ENCODE assay signal across 16 mouse cellular contexts in genomic region chr10:80670531-80670930, GRCm38 (mm10). TPM values are rescaled to one million over a fixed set of nuclear protein-coding genes. Genes with fewer than 3 reads are reported as not detected.
DNase-seq lines count a peak whose midpoint lies in the region; ATAC-seq and TF ChIP-seq lines count a peak whose summit lies in the region.
"Had no signal": no experiment of that assay in that cellular context is flagged by ENCODE, and none has a peak within 500 bp of the region (broad histone marks: within the 10 kb centered on the region; RNA-seq: fewer than 3 reads in every experiment).

No protein-coding gene starts in this region.

- no peaks in the 10 kb centered on the region for H3K9me3 ChIP-seq in intestine, embryonic 16.5 days (ENCODE audit: control insufficient read depth, low read length)
- no peaks in the 10 kb centered on the region for H3K9me3 ChIP-seq in intestine, postnatal 0 days (ENCODE audit: control insufficient read depth)
- H3K9me3 ChIP-seq in midbrain, embryonic 16.5 days (replicated peaks; ENCODE audit: control insufficient read depth, low read length, poor library complexity, severe bottlenecking), result no peaks in the 10 kb centered on the region
- no peaks in the 10 kb centered on the region for H3K9me3 ChIP-seq in midbrain, embryonic 15.5 days
- H3K9me3 ChIP-seq: embryonic facial prominence, embryonic 12.5 days; intestine, embryonic 15.5 days; limb, embryonic 12.5 days had no signal

- peak overlapping the region; percentile 24; the same call in 1 of the 2 replicates for H3K9ac ChIP-seq in intestine, embryonic 16.5 days (ENCODE audit: low read depth, low read length)
- no peak overlapping the region for H3K9ac ChIP-seq in intestine, postnatal 0 days (ENCODE audit: low read depth, low read length)
- H3K9ac ChIP-seq in midbrain, embryonic 16.5 days (ENCODE audit: low read depth, low read length), result 0 out of 2 replicates have a peak overlapping the region, but pooled peaks have one; percentile 26
- H3K9ac ChIP-seq in midbrain, embryonic 15.5 days, result no peak overlapping the region
- H3K9ac ChIP-seq: forebrain, postnatal 0 days; hindbrain, embryonic 14.5 days; intestine, embryonic 15.5 days; limb, embryonic 12.5 days had no signal

- peak; percentile 51 for DNase-seq in adrenal gland, postnatal 10 days
- DNase-seq in adrenal gland, postnatal 36 days, result no peak
- DNase-seq in gastrocnemius, adult 2 months, result peak; percentile 45
- no peak for DNase-seq in gastrocnemius, postnatal 10 days
- DNase-seq: forebrain, postnatal 0 days had no signal

- H3K4me3 ChIP-seq in gastrocnemius, adult 2 months, result peak overlapping the region; percentile 98
- no peak overlapping the region for H3K4me3 ChIP-seq in intestine, embryonic 16.5 days (ENCODE audit: low read length)
- no peak overlapping the region for H3K4me3 ChIP-seq in intestine, postnatal 0 days (ENCODE audit: low read depth, low read length)
- no peak overlapping the region for H3K4me3 ChIP-seq in midbrain, embryonic 16.5 days (ENCODE audit: low read depth, low read length)
- no peak overlapping the region for H3K4me3 ChIP-seq in midbrain, embryonic 15.5 days
- H3K4me3 ChIP-seq: embryonic facial prominence, embryonic 12.5 days; intestine, embryonic 15.5 days; limb, embryonic 12.5 days had no signal

- no peak for ATAC-seq in intestine, embryonic 16.5 days
- ATAC-seq in intestine, postnatal 0 days, result no peak
- no peak for ATAC-seq in midbrain, embryonic 16.5 days
- no peak for ATAC-seq in midbrain, embryonic 15.5 days (replicated peaks)
- ATAC-seq: activated CD4-positive, CD25-positive, alpha-beta regulatory T cell, adult 4 months; forebrain, postnatal 0 days; intestine, embryonic 15.5 days had no signal

- WGBS in intestine, embryonic 16.5 days, result 89% methylated on average over 2 of the region's 2 CpGs
- WGBS in intestine, postnatal 0 days, result 93% methylated on average over 2 of the region's 2 CpGs
- WGBS in midbrain, embryonic 16.5 days, result 87% methylated on average over 2 of the region's 2 CpGs
- WGBS in midbrain, embryonic 15.5 days, result 95% methylated on average over 2 of the region's 2 CpGs

- H3K36me3 ChIP-seq in intestine, embryonic 16.5 days (ENCODE audit: control insufficient read depth, insufficient read depth, low read length), result peaks cover 46% of the 10 kb centered on the region
- H3K36me3 ChIP-seq in intestine, postnatal 0 days (ENCODE audit: control insufficient read depth, insufficient read depth), result peaks cover 69% of the 10 kb centered on the region
- H3K36me3 ChIP-seq in midbrain, embryonic 16.5 days (ENCODE audit: control insufficient read depth, insufficient read depth, low read length), result peaks cover 45% of the 10 kb centered on the region
- H3K36me3 ChIP-seq in midbrain, embryonic 15.5 days (replicated peaks), result peaks cover 40% of the 10 kb centered on the region

- peak overlapping the region; percentile 99 for H3K27ac ChIP-seq in gastrocnemius, adult 2 months
- H3K27ac ChIP-seq in intestine, embryonic 16.5 days (ENCODE audit: low read length), result no peak overlapping the region
- H3K27ac ChIP-seq in intestine, postnatal 0 days (ENCODE audit: low read depth, low read length), result no peak overlapping the region
- no peak overlapping the region for H3K27ac ChIP-seq in midbrain, embryonic 16.5 days (ENCODE audit: low read length)
- H3K27ac ChIP-seq in midbrain, embryonic 15.5 days, result no peak overlapping the region
- H3K27ac ChIP-seq: embryonic facial prominence, embryonic 12.5 days; hindbrain, embryonic 14.5 days; intestine, embryonic 15.5 days; limb, embryonic 12.5 days had no signal

- no peaks in the 10 kb centered on the region for H3K27me3 ChIP-seq in intestine, embryonic 16.5 days (replicated peaks; ENCODE audit: control insufficient read depth, insufficient read depth, low read length)
- H3K27me3 ChIP-seq in intestine, postnatal 0 days (replicated peaks; ENCODE audit: control insufficient read depth, insufficient read depth, low read length), result no peaks in the 10 kb centered on the region
- no peaks in the 10 kb centered on the region for H3K27me3 ChIP-seq in midbrain, embryonic 16.5 days (ENCODE audit: control insufficient read depth, insufficient read depth, low read depth, low read length)
- no peaks in the 10 kb centered on the region for H3K27me3 ChIP-seq in midbrain, embryonic 15.5 days (replicated peaks)
- H3K27me3 ChIP-seq: embryonic facial prominence, embryonic 12.5 days; intestine, embryonic 15.5 days; limb, embryonic 12.5 days had no signal

- peaks cover 41% of the 10 kb centered on the region for H3K4me1 ChIP-seq in intestine, embryonic 16.5 days (ENCODE audit: control insufficient read depth, insufficient read depth, low read length)
- peaks cover 15% of the 10 kb centered on the region for H3K4me1 ChIP-seq in intestine, postnatal 0 days (replicated peaks; ENCODE audit: control insufficient read depth, insufficient read depth, low read length)
- H3K4me1 ChIP-seq in midbrain, embryonic 16.5 days (ENCODE audit: control insufficient read depth, insufficient read depth, low read length), result peaks cover 27% of the 10 kb centered on the region
- H3K4me1 ChIP-seq in midbrain, embryonic 15.5 days, result peaks cover 36% of the 10 kb centered on the region

- no peak for TF ChIP-seq CTCF in gastrocnemius, adult 2 months (IDR thresholded peaks at IDR 0.05)
- no peak for TF ChIP-seq CTCF in intestine, postnatal 0 days (IDR thresholded peaks at IDR 0.05; ENCODE audit: low read depth)

- intact Hi-C loops in gastrocnemius, adult 2 months (cut with DNase I), result no loop called here

- no peak overlapping the region for H3K4me2 ChIP-seq in intestine, embryonic 16.5 days (ENCODE audit: low read depth, low read length)
- H3K4me2 ChIP-seq in intestine, postnatal 0 days (replicated peaks; ENCODE audit: low read depth), result no peak overlapping the region
- no peak overlapping the region for H3K4me2 ChIP-seq in midbrain, embryonic 16.5 days (ENCODE audit: low read length)
- H3K4me2 ChIP-seq in midbrain, embryonic 15.5 days, result no peak overlapping the region
- H3K4me2 ChIP-seq: embryonic facial prominence, embryonic 12.5 days; heart, embryonic 11.5 days; hindbrain, embryonic 14.5 days; intestine, embryonic 15.5 days; limb, embryonic 12.5 days; midbrain, embryonic 11.5 days had no signal

RNA-seq across cellular contexts. Expression of gene Mknk2, which starts 7.4 kb away (rescaled TPM):
- 100 to 1,000 TPM; 249 to 298 TPM for total RNA-seq in adrenal gland, postnatal 10 days (2021)
- total RNA-seq in adrenal gland, postnatal 36 days (2021), result 100 to 1,000 TPM; 178 to 198 TPM
- 100 to 1,000 TPM; 253 TPM for total RNA-seq in gastrocnemius, adult 2 months (2021)
- total RNA-seq in gastrocnemius, postnatal 10 days (2021), result 100 to 1,000 TPM; 142 to 160 TPM
- 18.3 and 49.9 TPM in 2 replicates for polyA plus RNA-seq in intestine, embryonic 16.5 days (2015; fragmentation: Nextera tagmentation; extraction: Ambion mirVana)
- polyA plus RNA-seq in intestine, postnatal 0 days (2015; fragmentation: Nextera tagmentation; extraction: Ambion mirVana), result 38.4 and 38.6 TPM in 2 replicates
- polyA plus RNA-seq in midbrain, embryonic 16.5 days (2015; fragmentation: Nextera tagmentation; extraction: Ambion mirVana), result 43.7 and 49.1 TPM in 2 replicates
- polyA plus RNA-seq in midbrain, embryonic 15.5 days (2015; fragmentation: Nextera tagmentation; extraction: Ambion mirVana), result 61.5 and 66.6 TPM in 2 replicates

RNA-seq across cellular contexts. Expression of gene Btbd2, which starts 13.7 kb away (rescaled TPM):
- total RNA-seq in adrenal gland, postnatal 10 days (2021), result 10 to 100 TPM; 50.4 to 65.3 TPM
- 10 to 100 TPM; 61.7 to 71.2 TPM for total RNA-seq in adrenal gland, postnatal 36 days (2021)
- 10 to 100 TPM; 34.7 to 40.0 TPM for total RNA-seq in gastrocnemius, adult 2 months (2021)
- 10 to 100 TPM; 39.9 to 40.3 TPM for total RNA-seq in gastrocnemius, postnatal 10 days (2021)
- polyA plus RNA-seq in intestine, embryonic 16.5 days (2015; fragmentation: Nextera tagmentation; extraction: Ambion mirVana), result 9.2 and 10.6 TPM in 2 replicates
- 21.5 and 23.5 TPM in 2 replicates for polyA plus RNA-seq in intestine, postnatal 0 days (2015; fragmentation: Nextera tagmentation; extraction: Ambion mirVana)
- 71.8 and 73.5 TPM in 2 replicates for polyA plus RNA-seq in midbrain, embryonic 16.5 days (2015; fragmentation: Nextera tagmentation; extraction: Ambion mirVana)
- polyA plus RNA-seq in midbrain, embryonic 15.5 days (2015; fragmentation: Nextera tagmentation; extraction: Ambion mirVana), result 85.9 and 90.4 TPM in 2 replicates

RNA-seq across cellular contexts. Expression of gene Mob3a, which starts 31.2 kb away (rescaled TPM):
- total RNA-seq in adrenal gland, postnatal 10 days (2021), result 10 to 100 TPM; 17.7 to 20.1 TPM
- 10 to 100 TPM; 19.4 to 20.1 TPM for total RNA-seq in adrenal gland, postnatal 36 days (2021)
- total RNA-seq in gastrocnemius, adult 2 months (2021), result 1 to 10 TPM; 4.9 to 5.5 TPM
- 10 to 100 TPM in 1 of 2 experiments, 1 to 10 TPM in 1; 8.6 to 13.1 TPM for total RNA-seq in gastrocnemius, postnatal 10 days (2021)
- polyA plus RNA-seq in intestine, embryonic 16.5 days (2015; fragmentation: Nextera tagmentation; extraction: Ambion mirVana), result 39.8 and 41.8 TPM in 2 replicates
- 14.4 and 15.4 TPM in 2 replicates for polyA plus RNA-seq in intestine, postnatal 0 days (2015; fragmentation: Nextera tagmentation; extraction: Ambion mirVana)
- polyA plus RNA-seq in midbrain, embryonic 16.5 days (2015; fragmentation: Nextera tagmentation; extraction: Ambion mirVana), result 61.4 and 64.3 TPM in 2 replicates
- 63.4 and 64.3 TPM in 2 replicates for polyA plus RNA-seq in midbrain, embryonic 15.5 days (2015; fragmentation: Nextera tagmentation; extraction: Ambion mirVana)

RNA-seq across cellular contexts. Expression of gene Izumo4, which starts 31.5 kb away (rescaled TPM):
- 10 to 100 TPM in 1 of 2 experiments, 1 to 10 TPM in 1; 6.9 to 13.1 TPM for total RNA-seq in adrenal gland, postnatal 10 days (2021)
- 10 to 100 TPM in 1 of 2 experiments, 1 to 10 TPM in 1; 9.9 to 16.6 TPM for total RNA-seq in adrenal gland, postnatal 36 days (2021)
- 1 to 10 TPM; 2.6 to 3.0 TPM for total RNA-seq in gastrocnemius, adult 2 months (2021)
- total RNA-seq in gastrocnemius, postnatal 10 days (2021), result 1 to 10 TPM; 4.3 to 6.1 TPM
- 18.5 and 25.0 TPM in 2 replicates for polyA plus RNA-seq in intestine, embryonic 16.5 days (2015; fragmentation: Nextera tagmentation; extraction: Ambion mirVana)
- polyA plus RNA-seq in intestine, postnatal 0 days (2015; fragmentation: Nextera tagmentation; extraction: Ambion mirVana), result 12.2 and 14.4 TPM in 2 replicates
- polyA plus RNA-seq in midbrain, embryonic 16.5 days (2015; fragmentation: Nextera tagmentation; extraction: Ambion mirVana), result 44.9 and 49.5 TPM in 2 replicates
- polyA plus RNA-seq in midbrain, embryonic 15.5 days (2015; fragmentation: Nextera tagmentation; extraction: Ambion mirVana), result 42.9 and 50.9 TPM in 2 replicates

RNA-seq across cellular contexts. Expression of gene Csnk1g2, which starts 47.9 kb away (rescaled TPM):
- 100 to 1,000 TPM; 121 to 131 TPM for total RNA-seq in adrenal gland, postnatal 10 days (2021)
- 100 to 1,000 TPM; 129 to 135 TPM for total RNA-seq in adrenal gland, postnatal 36 days (2021)
- total RNA-seq in gastrocnemius, adult 2 months (2021), result 100 to 1,000 TPM; 101 to 105 TPM
- total RNA-seq in gastrocnemius, postnatal 10 days (2021), result 100 to 1,000 TPM; 121 to 141 TPM
- 15.1 and 22.2 TPM in 2 replicates for polyA plus RNA-seq in intestine, embryonic 16.5 days (2015; fragmentation: Nextera tagmentation; extraction: Ambion mirVana)
- polyA plus RNA-seq in intestine, postnatal 0 days (2015; fragmentation: Nextera tagmentation; extraction: Ambion mirVana), result 97.5 and 99.2 TPM in 2 replicates
- polyA plus RNA-seq in midbrain, embryonic 16.5 days (2015; fragmentation: Nextera tagmentation; extraction: Ambion mirVana), result 79.9 and 96.8 TPM in 2 replicates
- 107 and 123 TPM in 2 replicates for polyA plus RNA-seq in midbrain, embryonic 15.5 days (2015; fragmentation: Nextera tagmentation; extraction: Ambion mirVana)

Comparison
In these comparisons a context has a peak if more than half of its experiments do, and no peak if none do; other contexts are left out.
1. DNase-seq: peak in adrenal gland, postnatal 10 days (single experiment) and gastrocnemius, adult 2 months (single experiment); none in adrenal gland, postnatal 36 days (0 of 2) and gastrocnemius, postnatal 10 days (single experiment).
2. H3K9ac ChIP-seq: peak in intestine, embryonic 16.5 days (single experiment) and midbrain, embryonic 16.5 days (single experiment); none in intestine, postnatal 0 days (single experiment) and midbrain, embryonic 15.5 days (single experiment).